Mouse (Mus musculus) cortical plate, adult 2 months (tissue): ENCODE results near the gene Capzb. TPM values are rescaled to one million over a fixed set of nuclear protein-coding genes. Genes with fewer than 3 reads are reported as not detected.

Source experiments
- H3K27ac ChIP-seq: fragments of 200-500 bp; 2 replicates; pipeline ENCODE4 v1.5.1; 2012; ENCODE audit warnings: low read length, control low read depth, inconsistent platforms; ENCODE audit not compliant: insufficient read depth
- H3K4me1 ChIP-seq: fragments of 200-500 bp; 2 replicates; pipeline ENCODE4 v1.6.1; 2011; ENCODE audit warnings: low read length; ENCODE audit not compliant: control insufficient read depth, insufficient read depth
- H3K4me3 ChIP-seq: fragments of 200-500 bp; 2 replicates; pipeline ENCODE4 v1.5.1; 2011; ENCODE audit warnings: mild to moderate bottlenecking, low read length, control low read depth; ENCODE audit not compliant: insufficient read depth
- CTCF ChIP-seq: fragments of 200-500 bp; IDR thresholded peaks from 2 replicates; pipeline ENCODE4 v1.5.1; 2011; ENCODE audit warnings: mild to moderate bottlenecking, control low read depth, low read length; ENCODE audit not compliant: insufficient read depth; ENCODE audit errors: extremely low read depth
- POLR2A ChIP-seq: fragments of 200-500 bp; IDR thresholded peaks from 2 replicates; pipeline ENCODE4 v1.6.1; 2011; ENCODE audit warnings: mild to moderate bottlenecking, low read length, control low read depth; ENCODE audit not compliant: insufficient read depth; ENCODE audit errors: extremely low read depth
- polyA plus RNA-seq: library from polyadenylated mRNA; depleted of rRNA; stranded (reverse); fragments of >200 nt; gene quantifications from 2 replicates; pipeline ENCODE4 v1.2.3, GENCODE M21; 2012

The Capzb gene
- polyA plus RNA-seq, 1 experiment, result 229 TPM

DNA sequence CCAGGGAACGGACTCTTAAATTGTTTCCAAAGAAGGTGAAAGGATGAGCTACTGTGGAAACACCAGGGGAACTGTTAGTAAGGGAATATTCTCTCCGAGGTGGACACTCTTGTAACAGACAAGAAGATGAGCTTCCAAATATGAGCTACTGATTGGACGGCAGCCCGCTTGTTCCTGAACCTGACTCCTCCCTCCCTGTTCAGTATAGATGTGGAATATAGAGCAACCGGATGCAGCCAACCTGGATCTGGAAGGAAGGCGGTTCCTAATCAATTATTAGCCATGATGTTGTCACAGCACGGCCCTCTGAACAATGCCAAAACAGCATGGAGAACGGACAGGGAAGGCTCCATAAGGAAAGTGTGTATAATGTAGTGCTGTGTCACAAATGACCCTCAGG, 27.4 kb upstream of the Capzb start:
- Histone ChIP-seq H3K4me1 (no peaks in the 10 kb centered on the region), H3K27ac (no peak overlapping the region), H3K4me3 (no peak overlapping the region)
- TF ChIP-seq POLR2A (no peak), CTCF (no peak)

DNA sequence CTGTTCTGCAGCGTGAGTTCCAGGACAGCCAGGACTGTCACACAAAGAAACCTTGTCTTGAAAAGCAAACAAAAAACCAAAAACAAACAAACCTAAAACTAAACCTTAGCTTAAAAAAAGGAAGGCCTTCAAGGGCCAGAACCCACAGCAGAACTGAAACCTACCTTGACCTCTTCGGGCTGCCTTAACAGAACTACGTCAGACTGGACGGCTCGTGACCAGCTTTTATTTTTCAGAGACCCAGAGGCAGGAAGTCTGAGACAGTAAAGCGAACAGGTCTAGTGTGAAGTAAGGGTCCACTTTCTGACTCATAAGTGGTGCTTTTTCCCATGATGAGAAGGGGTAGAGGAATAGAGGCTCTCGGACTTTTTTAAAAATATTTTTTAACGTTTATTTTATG, 26.5 kb upstream of the Capzb start:
- no peaks in the 10 kb centered on the region for H3K4me1 ChIP-seq
- H3K4me3 ChIP-seq, result no peak overlapping the region
- TF ChIP-seq CTCF (no peak), POLR2A (no peak)
- no peak overlapping the region for H3K27ac ChIP-seq

DNA sequence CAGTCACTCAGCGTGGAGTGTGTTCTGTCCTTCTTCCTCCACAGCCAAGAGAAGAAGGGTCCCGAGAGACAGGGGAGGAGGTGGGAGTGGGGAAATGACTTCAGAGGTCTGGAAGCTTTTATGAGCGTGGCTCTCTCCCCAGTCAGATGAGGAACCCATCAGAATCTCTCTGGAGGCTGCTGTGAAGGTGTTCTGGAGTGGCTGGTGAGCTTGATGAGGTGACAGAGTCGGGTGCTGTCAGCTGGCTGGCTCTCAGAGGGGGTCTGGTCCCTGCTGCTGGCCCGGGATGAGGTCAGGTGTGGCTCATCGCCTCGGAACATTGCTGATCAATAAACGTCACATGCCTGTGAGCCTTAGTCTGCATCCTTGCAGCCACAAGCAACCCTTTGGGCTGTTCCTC, 25.6 kb upstream of the Capzb start:
- Histone ChIP-seq H3K4me3 (no peak overlapping the region), H3K27ac (no peak overlapping the region), H3K4me1 (no peaks in the 10 kb centered on the region)
- no peak for TF ChIP-seq POLR2A
- no peak for TF ChIP-seq CTCF

DNA sequence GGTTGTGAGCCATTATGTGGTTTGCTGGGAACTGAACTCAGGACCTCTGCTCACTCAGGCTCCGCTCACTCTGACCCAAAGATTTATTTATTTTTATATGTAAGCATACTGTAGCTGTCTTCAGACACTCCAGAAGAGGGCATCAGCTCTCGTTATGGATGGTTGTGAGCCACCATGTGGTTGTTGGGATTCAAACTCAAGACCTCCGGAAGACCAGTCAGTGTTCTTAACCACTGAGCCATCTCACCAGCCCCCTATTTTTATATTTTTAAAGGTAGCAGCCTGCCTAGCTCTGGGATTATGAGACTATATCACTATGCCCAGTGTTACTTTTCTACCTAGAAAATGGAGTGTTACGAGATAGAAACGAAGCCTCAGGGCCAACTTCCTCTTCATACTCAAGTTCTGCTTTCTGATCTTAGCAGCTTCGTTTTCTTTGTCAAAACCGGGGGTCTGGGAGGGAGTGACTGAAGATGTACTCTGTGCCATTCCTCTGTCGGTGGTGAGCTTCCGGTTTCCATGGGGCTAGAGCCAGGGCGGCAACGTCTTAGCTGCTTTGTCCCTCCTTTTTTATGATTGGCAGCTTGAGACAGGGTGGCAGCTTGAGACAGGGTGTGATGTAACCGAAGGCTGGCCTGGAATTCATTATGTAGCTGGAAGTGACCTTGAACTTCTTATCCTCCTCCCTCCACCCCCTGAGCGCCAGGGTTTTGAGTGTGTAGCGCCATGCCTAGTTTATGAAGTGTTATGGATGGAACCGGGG, 23.5 kb upstream of the Capzb start:
- peak overlapping the region; percentile 48; the same call in 1 of the 2 replicates for H3K27ac ChIP-seq
- no peak for TF ChIP-seq CTCF
- no peak for TF ChIP-seq POLR2A
- H3K4me1 ChIP-seq, result no peaks in the 10 kb centered on the region
- H3K4me3 ChIP-seq, result no peak overlapping the region

DNA sequence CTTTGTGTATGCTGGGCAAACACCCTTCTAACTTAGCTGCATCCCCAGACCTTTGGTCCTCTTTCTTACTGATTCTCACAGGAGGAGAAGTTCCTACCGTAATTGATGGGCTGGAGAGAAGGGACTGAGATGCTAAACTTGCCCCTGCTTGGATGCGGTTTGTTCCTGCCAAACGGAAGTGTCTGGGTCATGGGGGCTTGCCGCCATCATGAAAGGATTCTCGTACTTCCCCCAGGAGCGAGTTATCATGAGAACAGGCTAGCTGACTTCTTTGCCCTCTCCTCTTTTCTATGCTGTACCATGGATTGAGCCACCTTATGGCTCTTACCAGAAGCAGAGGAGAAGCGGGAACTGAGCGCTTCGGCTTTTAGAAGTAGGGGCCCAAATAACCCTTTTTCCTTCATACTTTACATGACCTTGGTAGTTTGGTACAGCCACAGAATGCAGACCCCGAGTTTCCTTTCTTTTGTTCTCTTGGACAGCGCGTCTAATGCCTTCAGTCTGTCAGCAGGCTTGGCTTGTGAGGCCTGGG, 22.9 kb upstream of the Capzb start:
- no peak for TF ChIP-seq CTCF
- TF ChIP-seq POLR2A, result no peak
- Histone ChIP-seq H3K4me3 (no peak overlapping the region), H3K4me1 (no peaks in the 10 kb centered on the region), H3K27ac (peak overlapping the region; percentile 48; the same call in 1 of the 2 replicates)

DNA sequence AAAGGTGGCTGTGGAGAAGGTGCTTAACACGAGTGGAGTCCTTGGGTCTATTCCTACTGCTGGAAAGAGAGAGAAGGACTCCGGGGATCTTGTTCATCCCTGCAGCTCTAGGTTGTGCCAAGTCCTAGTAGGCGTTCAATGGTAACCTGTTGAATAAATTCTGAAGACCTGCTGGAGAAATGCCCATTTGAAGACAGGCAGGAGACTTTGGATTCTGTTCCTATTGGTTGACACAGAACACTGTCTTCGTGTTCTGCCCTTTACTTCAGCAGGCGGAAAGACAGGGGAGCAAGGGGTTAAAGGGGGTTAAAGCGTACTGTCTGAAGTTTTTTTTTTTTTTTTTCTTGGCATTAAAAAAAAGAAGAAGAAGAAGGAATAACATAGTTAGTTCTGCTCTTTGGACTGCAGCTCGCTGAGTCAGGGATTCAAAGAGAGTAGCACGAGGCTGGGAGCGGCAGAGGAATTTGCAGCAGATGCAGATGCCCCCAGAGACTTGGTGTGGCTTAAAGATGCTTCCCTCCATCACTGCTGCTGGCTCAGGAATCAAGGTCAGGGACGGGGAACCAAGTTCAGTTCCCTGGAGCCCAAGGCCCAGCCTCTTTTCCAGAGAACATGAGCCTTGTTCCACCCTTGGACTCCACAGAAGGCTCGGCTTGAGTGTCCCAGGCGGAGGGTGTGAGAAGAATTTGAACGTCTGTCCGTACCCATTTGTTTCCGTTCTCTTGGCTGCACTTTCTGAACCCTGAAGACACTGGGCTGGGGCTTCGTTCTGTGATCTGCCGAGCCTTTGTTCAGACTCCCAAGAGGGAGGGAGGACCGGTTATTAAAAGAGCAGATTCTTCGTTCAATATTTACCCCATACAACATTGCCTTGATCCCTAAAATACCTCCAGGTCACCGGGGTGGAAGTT, 17.4 kb upstream of the Capzb start:
- Histone ChIP-seq H3K4me1 (no peaks in the 10 kb centered on the region), H3K4me3 (no peak overlapping the region), H3K27ac (no peak overlapping the region)
- no peak for TF ChIP-seq CTCF
- TF ChIP-seq POLR2A, result no peak

DNA sequence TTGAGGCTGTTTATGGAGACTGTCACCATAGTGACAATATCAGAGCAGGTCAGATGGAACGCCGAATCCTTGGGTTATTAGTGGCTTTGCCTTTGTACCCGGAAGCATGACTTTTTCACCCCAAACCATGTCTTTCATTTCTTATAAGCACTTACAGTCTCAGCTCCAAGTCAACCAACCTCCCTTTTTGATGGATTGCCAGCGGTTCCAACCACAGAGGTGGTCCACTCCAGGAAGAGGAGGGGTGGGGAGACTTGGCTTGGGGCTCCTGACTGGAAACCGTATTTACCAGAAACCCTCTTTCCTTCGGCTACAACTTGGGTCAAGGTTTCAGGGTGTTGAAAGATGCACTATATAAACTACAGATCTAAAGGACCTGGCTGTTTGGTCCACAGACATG, 16.7 kb upstream of the Capzb start:
- H3K27ac ChIP-seq, result no peak overlapping the region

DNA sequence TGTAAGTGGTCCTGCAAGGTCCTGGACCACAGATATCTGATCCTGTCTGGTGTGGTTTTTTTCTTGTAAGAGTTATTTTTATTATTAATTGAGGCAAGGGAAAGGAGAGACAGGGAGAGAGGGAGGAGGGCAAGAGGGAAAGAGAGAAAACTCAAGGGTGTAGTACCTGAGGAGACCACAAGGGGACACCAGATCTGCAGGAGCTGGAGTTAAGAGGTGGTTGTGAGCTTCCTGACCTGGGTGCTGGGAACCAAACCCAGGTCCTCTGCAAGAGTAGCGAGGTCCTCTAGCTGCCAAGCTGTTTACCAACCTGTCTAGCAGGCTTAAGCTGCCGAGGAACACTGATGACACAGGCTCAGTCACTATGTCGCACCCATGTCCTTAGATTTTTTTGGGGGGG, 14.8 kb upstream of the Capzb start:
- Histone ChIP-seq H3K4me1 (no peaks in the 10 kb centered on the region), H3K27ac (no peak overlapping the region), H3K4me3 (no peak overlapping the region)
- TF ChIP-seq CTCF (no peak), POLR2A (no peak)

More for the DNA sequence above, 16.7 kb upstream of the Capzb start:
- H3K4me1 ChIP-seq, result no peaks in the 10 kb centered on the region
- TF ChIP-seq POLR2A (no peak), CTCF (no peak)
- H3K4me3 ChIP-seq, result no peak overlapping the region

- Histone ChIP-seq H3K4me1 (no peaks in the 10 kb centered on the region), H3K4me3 (no peak overlapping the region), H3K27ac (no peak overlapping the region)
- TF ChIP-seq CTCF, result no peak
- no peak for TF ChIP-seq POLR2A
Observed at GRCm38 (mm10) chr4:139178377-139178776, 14.3 kb upstream of the Capzb start.
